Mouse (Mus musculus): ENCODE data around the gene Fgfr2.

Fgfr2 gene

DNA sequence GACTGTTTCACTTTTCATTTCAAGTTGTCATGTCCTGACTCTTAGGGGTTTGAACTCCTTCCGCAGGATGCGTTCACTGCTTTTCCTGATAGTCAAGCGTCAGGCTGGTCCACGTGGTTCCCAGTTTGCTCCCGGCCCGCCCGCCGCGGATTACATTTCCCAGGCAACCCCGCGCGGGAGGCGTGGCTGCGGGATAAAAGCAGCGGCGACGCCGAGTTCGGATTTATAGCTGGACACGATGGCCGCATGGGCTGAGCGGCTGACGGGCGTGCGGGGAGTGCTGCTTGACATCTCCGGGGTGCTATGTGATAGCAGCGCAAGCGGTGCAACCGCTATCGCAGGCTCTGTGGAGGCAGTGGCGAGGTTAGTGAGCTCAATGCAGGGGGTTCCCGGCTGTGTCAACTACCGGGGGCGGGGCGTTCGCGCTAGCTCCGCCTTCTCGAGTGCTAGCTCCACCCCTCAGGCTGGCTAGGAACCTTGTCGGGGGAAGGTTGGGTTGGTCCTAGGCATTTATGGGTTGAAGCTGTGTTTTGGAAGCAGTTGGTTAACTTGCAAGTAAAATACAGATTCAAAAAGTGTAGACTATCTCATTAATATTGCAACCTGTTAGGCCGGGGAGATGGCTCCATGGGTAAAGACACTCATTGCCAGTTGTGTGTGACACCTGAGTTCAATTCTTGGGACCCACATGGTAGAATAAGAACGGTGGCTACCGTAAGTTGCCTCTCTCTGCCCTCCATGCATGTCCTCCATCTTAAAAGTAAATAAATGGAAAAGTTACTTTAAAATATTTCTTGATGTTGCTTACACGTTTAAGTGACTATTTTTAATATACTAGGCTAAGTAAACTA lies 512.5 kb downstream of the Fgfr2 start, which contains the start of gene Lhpp:
Gene Lhpp (plus strand): TSS at position 171 of the 851 bp plus-strand sequence.
- DNase-seq (ENCODE audit: low spot score): peak; percentile 58

DNA sequence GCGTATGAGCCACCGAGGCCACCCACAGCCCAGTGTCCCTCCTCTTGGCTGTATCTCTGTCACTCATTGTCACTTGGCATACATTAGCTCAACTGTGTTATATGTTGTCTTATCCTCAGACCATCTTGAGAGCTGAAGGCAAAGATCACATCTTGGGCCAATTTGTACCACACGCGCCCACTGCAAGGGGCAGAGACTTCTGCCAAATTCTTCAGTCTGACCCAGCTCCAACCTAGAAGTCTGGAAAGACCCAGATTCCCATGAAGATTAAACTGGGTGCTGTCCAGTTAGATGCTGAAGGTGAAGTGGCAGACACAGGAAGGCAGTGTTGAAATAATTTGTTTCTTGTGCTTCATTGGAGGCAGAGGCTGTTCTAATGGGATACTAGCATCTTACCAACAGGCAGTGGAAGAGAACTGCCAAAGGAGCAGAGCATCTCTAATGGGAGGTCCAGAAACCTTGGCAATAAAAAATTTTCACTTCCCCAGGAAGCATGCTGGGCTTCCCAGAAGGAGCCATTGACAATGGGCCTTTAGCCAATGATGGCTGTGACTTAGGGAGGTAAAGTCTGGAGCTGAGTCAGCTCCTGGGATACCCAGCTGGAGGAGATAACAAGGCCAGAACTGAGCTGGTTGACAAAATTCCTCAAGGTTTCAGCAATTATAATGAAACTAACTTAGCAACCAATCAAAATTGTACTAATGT lies 514.7 kb downstream of the Fgfr2 start:
- DNase-seq (ENCODE audit: low spot score): no peak

- no peak for DNase-seq (ENCODE audit: low spot score)
Measured at GRCm38 (mm10) chr7:132605689-132606088, 517.5 kb downstream of the Fgfr2 start.

DNA sequence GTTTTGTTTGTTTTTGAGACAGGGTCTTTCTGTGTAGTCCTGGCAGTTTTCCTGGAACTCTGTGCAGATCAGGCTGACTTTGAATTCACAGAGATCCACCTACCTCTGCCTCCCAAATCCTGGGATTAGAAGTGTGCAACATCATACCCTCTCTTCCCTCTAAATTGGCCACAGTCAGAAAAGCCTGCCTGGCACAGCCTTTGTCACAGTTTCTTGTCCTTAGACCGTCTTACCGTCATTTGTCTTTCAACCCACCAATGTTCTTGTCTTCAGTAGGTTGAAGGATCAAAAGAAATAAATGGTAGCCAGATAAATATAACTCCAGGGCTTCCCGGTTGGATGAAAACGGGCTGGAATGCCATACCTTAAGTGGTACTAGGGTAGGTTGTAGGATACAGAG lies 518.4 kb downstream of the Fgfr2 start:
- DNase-seq (ENCODE audit: low spot score): no peak

DNA sequence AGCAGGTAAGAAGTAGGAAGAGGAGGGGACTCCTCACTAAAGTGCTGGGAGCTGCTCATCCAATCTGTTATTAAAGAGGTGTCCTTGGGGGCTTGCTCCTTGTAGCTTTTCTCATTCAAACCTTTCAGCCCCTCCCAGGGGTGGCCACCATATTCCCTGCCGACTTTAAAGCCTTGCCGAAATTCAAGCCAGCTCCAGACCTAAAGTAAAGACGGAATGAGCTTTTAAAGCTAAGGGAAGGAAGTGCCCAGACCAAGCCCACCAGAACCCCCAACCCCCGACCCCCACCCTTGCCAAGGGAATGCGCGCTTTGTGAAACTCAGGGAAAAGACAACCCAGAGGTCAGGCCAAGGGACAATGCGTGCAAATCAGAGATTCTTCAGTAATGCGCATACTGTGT lies 522.2 kb downstream of the Fgfr2 start:
- no peak for DNase-seq (ENCODE audit: low spot score)

GRCm38 (mm10) chr7:132600026-132600425 lies 523.1 kb downstream of the Fgfr2 start:
- no peak for DNase-seq (ENCODE audit: low spot score)

DNA sequence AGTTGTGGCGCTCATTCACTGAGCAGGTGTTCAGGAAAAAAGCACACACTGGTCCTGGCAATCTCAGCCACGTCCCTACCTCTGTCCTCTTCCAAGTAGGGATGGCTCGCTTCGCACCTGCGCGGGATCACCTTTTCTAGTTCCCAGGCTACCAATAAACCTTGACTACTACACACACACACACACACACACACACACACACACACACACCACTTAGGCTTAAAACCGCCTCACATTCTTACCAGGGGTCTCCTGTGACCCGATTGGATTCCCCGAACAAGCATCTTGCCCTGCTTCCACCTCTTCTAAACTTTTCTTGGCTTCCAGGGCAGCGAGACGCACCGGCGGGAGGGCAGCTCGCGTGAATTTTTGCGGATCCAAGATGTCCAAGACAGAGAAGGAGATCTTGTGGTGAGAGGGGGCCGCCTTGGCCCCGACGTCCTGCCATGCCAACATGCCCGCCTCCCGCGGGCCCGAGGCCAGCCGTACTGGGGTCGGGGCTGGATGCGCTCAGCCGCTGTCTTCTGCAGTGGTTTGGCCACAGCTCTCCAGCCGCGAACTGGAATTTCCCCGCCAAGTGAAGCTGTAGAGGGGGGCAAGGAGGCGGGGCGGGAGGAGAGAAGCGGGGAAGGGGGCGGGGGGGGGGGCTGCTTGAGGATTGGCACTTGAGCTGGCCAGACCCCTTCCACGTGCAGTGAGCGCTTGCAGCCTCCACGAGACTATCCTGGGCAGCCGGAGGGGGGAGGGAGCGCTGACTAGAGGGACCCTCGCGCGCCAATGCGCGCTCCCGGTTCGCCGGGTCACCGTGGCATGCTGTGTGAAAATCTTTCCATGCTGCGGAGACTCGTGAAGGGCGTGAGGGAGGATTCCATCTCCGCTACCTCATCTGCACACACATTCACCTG lies 523.8 kb downstream of the Fgfr2 start, which contains the start of gene Nkx1-2:
Gene Nkx1-2 (minus strand): TSS at position 567 of the 905 bp plus-strand sequence.
- DNase-seq (ENCODE audit: low spot score): no peak

GRCm38 (mm10) chr7:132597251-132598041 lies 525.7 kb downstream of the Fgfr2 start:
- no peak for DNase-seq (ENCODE audit: low spot score)

- DNase-seq (ENCODE audit: low spot score): no peak
Measured at GRCm38 (mm10) chr7:132596557-132597250, 526.4 kb downstream of the Fgfr2 start.

- DNase-seq (ENCODE audit: low spot score): no peak
Measured at GRCm38 (mm10) chr7:132595787-132596186, 527.4 kb downstream of the Fgfr2 start.

GRCm38 (mm10) chr7:132594325-132594724 lies 528.8 kb downstream of the Fgfr2 start:
- DNase-seq (ENCODE audit: low spot score): no peak

DNA sequence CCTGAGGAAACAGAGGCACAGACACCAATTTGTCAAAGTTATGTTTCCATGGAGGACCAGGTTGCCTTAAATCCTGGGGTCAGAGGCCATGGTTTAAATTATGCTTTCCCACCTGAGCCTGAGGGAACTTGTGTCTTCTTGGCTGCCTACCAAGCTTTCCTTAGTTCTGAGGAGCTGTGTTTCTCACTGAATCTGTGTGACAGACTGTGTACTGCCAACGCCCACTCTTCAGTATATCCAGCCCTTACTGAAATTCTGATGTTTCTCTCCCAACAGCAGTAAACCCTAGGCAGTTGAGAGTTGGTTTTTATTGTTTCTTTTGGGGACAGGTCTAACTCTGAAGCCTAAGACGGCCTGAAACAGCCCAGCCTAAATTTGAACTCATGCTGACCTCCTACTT lies 529.4 kb downstream of the Fgfr2 start:
- DNase-seq (ENCODE audit: low spot score): no peak

- DNase-seq (ENCODE audit: low spot score): no peak
Measured at GRCm38 (mm10) chr7:132589610-132590009, 533.5 kb downstream of the Fgfr2 start.

GRCm38 (mm10) chr7:132587167-132587566 lies 536.0 kb downstream of the Fgfr2 start:
- DNase-seq (ENCODE audit: low spot score): no peak

GRCm38 (mm10) chr7:132585695-132586491 lies 537.3 kb downstream of the Fgfr2 start:
- DNase-seq (ENCODE audit: low spot score): no peak

DNA sequence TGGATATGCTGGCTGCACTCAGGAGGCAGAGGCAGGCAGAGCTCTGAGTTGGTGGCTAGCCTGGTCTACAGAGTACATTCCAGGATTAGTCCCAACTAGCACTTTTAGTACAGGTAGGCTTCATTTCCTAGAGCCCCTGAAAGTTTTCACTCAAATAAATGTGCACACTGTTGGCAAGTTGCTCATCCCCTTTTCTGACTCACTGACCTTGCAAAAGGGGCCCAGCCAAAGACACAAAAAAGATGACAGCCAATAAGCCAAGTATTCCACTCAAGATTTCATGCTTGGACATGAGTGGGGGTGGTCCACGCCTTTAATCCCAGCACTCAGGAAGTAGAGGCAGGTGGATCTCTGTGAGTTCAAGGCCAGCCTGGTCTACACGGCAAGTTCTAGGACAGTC lies 541.7 kb downstream of the Fgfr2 start:
- DNase-seq (ENCODE audit: low spot score): no peak

DNA sequence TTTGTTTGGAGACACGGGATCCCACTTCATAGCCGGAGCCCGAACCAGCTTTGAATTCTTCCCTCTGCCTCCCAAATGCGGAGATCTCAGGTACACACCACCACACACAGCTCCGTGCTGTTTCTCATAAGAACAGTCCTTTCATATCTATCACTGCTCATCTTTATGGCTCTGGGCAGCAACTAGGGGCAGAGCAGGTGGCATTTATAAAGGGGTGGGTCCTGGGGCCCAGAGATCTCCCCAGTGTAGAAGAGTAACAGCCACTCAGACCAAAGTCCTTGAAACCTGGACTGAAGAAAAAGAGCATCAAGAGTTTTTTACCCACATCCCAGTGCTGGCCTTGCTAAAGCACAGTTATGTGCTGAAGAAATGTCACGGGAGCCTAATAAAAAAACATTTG lies 542.6 kb downstream of the Fgfr2 start:
- DNase-seq (ENCODE audit: low spot score): no peak

GRCm38 (mm10) chr7:132576891-132577290 lies 546.3 kb downstream of the Fgfr2 start:
- no peak for DNase-seq (ENCODE audit: low spot score)

GRCm38 (mm10) chr7:132576116-132576650 lies 547.0 kb downstream of the Fgfr2 start, which contains the start of gene Oat:
Oat (minus strand) TSS chr7:132576398.
- peak; percentile 85 for DNase-seq (ENCODE audit: low spot score)
